Mouse (Mus musculus): ENCODE measurements around the gene Usp18.

Gene Usp18

GRCm38 (mm10) chr6:121303466-121304220 is 57.9 kb downstream of the Usp18 start:
- no peak for DNase-seq (ENCODE audit: low read depth)

- DNase-seq (ENCODE audit: low read depth): no peak
Measured at GRCm38 (mm10) chr6:121304630-121305029, 58.9 kb downstream of the Usp18 start.

GRCm38 (mm10) chr6:121305571-121305970 is 59.9 kb downstream of the Usp18 start:
- DNase-seq (ENCODE audit: low read depth): no peak

- no peak for DNase-seq (ENCODE audit: low read depth)
Measured at GRCm38 (mm10) chr6:121310984-121311383, 65.3 kb downstream of the Usp18 start.

- no peak for DNase-seq (ENCODE audit: low read depth)
Measured at GRCm38 (mm10) chr6:121319099-121319498, 73.4 kb downstream of the Usp18 start.
